Mouse (Mus musculus) G1E (cell line): ENCODE data around the gene Btbd7.

Source experiments
- CTCF ChIP-seq: IDR thresholded peaks from 2 replicates; pipeline ENCODE4 v1.5.1; 2012; ENCODE audit warnings: low read depth, low read length, inconsistent platforms, mixed read lengths
- GATA1 ChIP-seq: IDR thresholded peaks from 2 replicates; pipeline ENCODE4 v1.6.1; 2012; ENCODE audit warnings: borderline replicate concordance, low read length, inconsistent platforms, mixed read lengths
- GATA2 ChIP-seq: IDR thresholded peaks from 2 replicates; pipeline ENCODE4 v1.6.1; 2012; ENCODE audit warnings: low read depth, low read length, inconsistent platforms, borderline replicate concordance
- POLR2AphosphoS5 ChIP-seq: IDR thresholded peaks from 2 replicates; pipeline ENCODE4 v1.6.1; 2012; ENCODE audit warnings: low read depth, low read length, inconsistent platforms; ENCODE audit not compliant: insufficient replicate concordance
- TAL1 ChIP-seq: conservative IDR thresholded peaks from 2 replicates; pipeline ENCODE4 v1.6.1; 2012; ENCODE audit warnings: low read depth, low read length, inconsistent platforms, mixed read lengths

GRCm38 (mm10) chr12:102827119-102827518, 51.2 kb downstream of the Btbd7 start:
- no peak for TF ChIP-seq CTCF
- no peak for TF ChIP-seq GATA1
- TF ChIP-seq POLR2AphosphoS5, result no peak
- no peak for TF ChIP-seq TAL1
- no peak for TF ChIP-seq GATA2
